Mouse (Mus musculus): ENCODE data around the gene Inf2.

Inf2 gene

DNA sequence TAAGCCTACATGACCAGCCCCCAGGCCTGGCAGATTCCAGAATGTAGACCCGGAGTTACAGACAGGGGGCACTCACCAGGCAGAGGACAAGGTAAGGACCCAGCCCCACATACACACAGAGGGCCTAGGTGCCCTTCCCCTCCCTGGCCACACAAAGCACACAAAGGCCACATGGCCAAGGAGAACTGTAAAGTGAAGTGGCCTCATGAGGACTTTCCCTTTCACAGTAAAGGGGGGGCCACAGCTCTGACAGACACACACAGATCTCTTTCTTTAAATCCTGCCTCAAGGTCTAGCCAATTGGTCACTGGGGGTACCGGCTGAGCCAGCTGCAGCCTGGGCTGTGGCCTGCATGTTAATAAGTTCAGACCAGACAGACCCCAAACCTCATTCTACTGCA is 75.5 kb downstream of the Inf2 start:
- in situ Hi-C loops (cut with MboI; ENCODE audit: low pct_unique_long_range_greater_than_20kb in 1 of 2, low sequenced_read_pairs in 2 of 2, unreplicated experiment in 1 of 2) = no loop called here

DNA sequence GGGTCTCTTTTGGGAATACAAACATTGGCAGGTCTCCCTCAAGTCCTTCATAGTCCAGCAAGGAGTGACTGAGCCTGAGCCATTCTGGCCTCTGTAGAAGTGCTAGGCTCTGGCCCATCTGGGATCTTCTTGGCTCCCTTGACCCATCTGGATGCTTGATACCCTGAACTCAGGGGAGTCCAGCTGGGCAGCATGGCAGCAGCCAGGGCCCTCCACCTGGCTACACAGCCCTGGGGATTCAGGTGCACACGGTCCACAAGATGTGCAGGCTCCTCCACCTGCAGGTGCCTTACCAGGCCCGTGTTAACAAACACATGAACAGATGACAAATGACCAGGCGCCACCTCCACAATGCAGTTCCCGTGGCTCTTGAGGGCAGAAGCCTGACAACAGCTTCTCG is 76.1 kb downstream of the Inf2 start:
- in situ Hi-C loops (cut with MboI; ENCODE audit: low pct_unique_long_range_greater_than_20kb in 1 of 2, low sequenced_read_pairs in 2 of 2, unreplicated experiment in 1 of 2) = no loop called here
